In genomic region chr3:21952695-21953415, GRCm38 (mm10) we compare ENCODE assay signal across 8 mouse cellular contexts.
DNase-seq lines count a peak whose midpoint lies in the region; ATAC-seq and TF ChIP-seq lines count a peak whose summit lies in the region.

No protein-coding gene starts in this region.

- H3K4me1 ChIP-seq in heart, embryonic 11.5 days (ENCODE audit: control insufficient read depth, insufficient read depth, low read length) = peaks cover 11% of the 10 kb centered on the region

- peak overlapping the region; percentile 89 for H3K27ac ChIP-seq in gastrocnemius, adult 2 months
- peak overlapping the region; percentile 4 for H3K27ac ChIP-seq in heart, embryonic 11.5 days (ENCODE audit: low read depth, low read length)

- 47% methylated on average over 8 of the region's 8 CpGs for WGBS in heart, embryonic 11.5 days (ENCODE audit: insufficient replicate concordance)

- no peaks in the 10 kb centered on the region for H3K27me3 ChIP-seq in heart, embryonic 11.5 days (ENCODE audit: control insufficient read depth, insufficient read depth, low read length)

- peak; percentile 49; the same call in 1 of the 2 replicates for ATAC-seq in heart, embryonic 11.5 days (replicated peaks; ENCODE audit: insufficient number of reproducible peaks, low FRiP score, low TSS enrichment)

- intact Hi-C loops in gastrocnemius, adult 2 months (cut with DNase I) = loop anchor here (5.0 kb wide), 1 partner anchor 124 kb away; the partner anchor contains the start of gene Tbl1xr1

- H3K4me3 ChIP-seq in gastrocnemius, adult 2 months = peak overlapping the region; percentile 1; the same call in 1 of the 2 replicates
- no peak overlapping the region for H3K4me3 ChIP-seq in heart, embryonic 11.5 days (ENCODE audit: low read depth, low read length)

- peak; percentile 72 for DNase-seq in gastrocnemius, adult 2 months
- no peak for DNase-seq in gastrocnemius, postnatal 4 days (ENCODE audit: low spot score in 2 of 2)
- DNase-seq in brain, adult 2 months (ENCODE audit: low read depth, low spot score) = peak; percentile 25
- DNase-seq in kidney, postnatal 25 days = peak; percentile 57 to 80
- DNase-seq in natural killer cell, adult 2 months (ENCODE audit: low spot score in 2 of 2) = peak; percentile 69 to 82
- DNase-seq in right cerebral cortex, postnatal 10 days (ENCODE audit: low spot score in 2 of 2) = no peak
- no peak for DNase-seq in thymus, postnatal 25 days

- no peak overlapping the region for H3K9ac ChIP-seq in heart, embryonic 11.5 days (ENCODE audit: low read depth, low read length)

- no peaks in the 10 kb centered on the region for H3K36me3 ChIP-seq in heart, embryonic 11.5 days (ENCODE audit: control insufficient read depth, insufficient read depth, low read length)

- TF ChIP-seq CTCF in gastrocnemius, adult 2 months (IDR thresholded peaks at IDR 0.05) = no peak

- H3K4me2 ChIP-seq in heart, embryonic 11.5 days = no peak overlapping the region

- no peaks in the 10 kb centered on the region for H3K9me3 ChIP-seq in heart, embryonic 11.5 days (replicated peaks; ENCODE audit: control insufficient read depth, low read length)

Comparison
In these comparisons a context has a peak if more than half of its experiments do, and no peak if none do; other contexts are left out.
1. DNase-seq: peak in gastrocnemius, adult 2 months (single experiment), brain, adult 2 months (single experiment), kidney, postnatal 25 days (2 of 2) and natural killer cell, adult 2 months (2 of 2); none in gastrocnemius, postnatal 4 days (0 of 2), right cerebral cortex, postnatal 10 days (0 of 2) and thymus, postnatal 25 days (single experiment).